Mouse (Mus musculus): ENCODE measurements around the gene Ptch1. TPM values are rescaled to one million over a fixed set of nuclear protein-coding genes. Genes with fewer than 3 reads are reported as not detected.

The Ptch1 gene
- total and polyA plus RNA-seq, 3 experiments, result 6.2 to 14.9 (median 7.4) TPM

DNA sequence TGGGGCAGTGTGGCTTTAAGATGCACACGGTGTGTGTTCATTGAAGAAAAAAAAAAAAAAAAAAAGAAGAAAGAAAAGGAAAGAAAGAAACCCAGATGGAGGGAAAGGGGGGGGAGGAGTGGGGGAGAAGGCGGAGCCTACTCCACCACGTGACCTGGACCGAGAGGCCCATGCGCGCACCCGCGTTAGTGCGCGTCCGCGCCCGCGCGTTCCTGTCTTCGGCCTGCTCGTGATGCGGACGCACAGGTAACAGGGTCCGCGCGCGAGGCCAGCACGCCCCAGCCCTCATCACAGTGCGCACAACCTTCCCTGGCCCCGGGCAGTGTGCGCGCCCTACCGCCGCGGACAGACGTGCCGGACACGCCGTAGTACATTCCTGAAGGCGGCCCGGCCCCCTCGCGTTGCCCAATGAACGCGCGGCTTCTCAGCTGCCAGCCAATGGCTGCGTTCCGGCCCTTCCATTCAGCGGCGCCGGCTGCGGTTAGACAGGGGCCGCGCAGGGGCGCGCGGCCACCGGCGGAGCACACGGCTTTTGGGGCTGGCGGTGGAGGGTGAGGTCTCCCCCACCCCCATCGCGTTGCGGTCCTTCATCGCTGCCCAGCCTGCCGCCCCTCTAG lies 5.6 kb downstream of the Ptch1 start (continued):
- peak; percentile 75 for TF ChIP-seq TCF12 (IDR thresholded peaks at IDR 0.05; ENCODE audit: low read depth, low read length)
- no peak for TF ChIP-seq PAX5 (IDR thresholded peaks at IDR 0.05; ENCODE audit: low read length)
- peak; percentile 40; the same call in 1 of the 2 replicates for TF ChIP-seq ETS1 (conservative IDR thresholded peaks at IDR 0.05; ENCODE audit: low read depth, low read length)
- peak; percentile 96 for TF ChIP-seq USF1 (IDR thresholded peaks at IDR 0.05; ENCODE audit: low read depth, low read length)
- TF ChIP-seq ELF1 (IDR thresholded peaks at IDR 0.05; ENCODE audit: low read depth, low read length), result 0 out of 2 replicates have a peak, but pooled peaks have one; percentile 25
- TF ChIP-seq RAD21 (IDR thresholded peaks at IDR 0.05; ENCODE audit: low read depth, low read length), result no peak; the same call in 1 of the 2 replicates
- TF ChIP-seq UBTF (IDR thresholded peaks at IDR 0.05; ENCODE audit: low read depth, low read length), result no peak
- no peak for TF ChIP-seq CHD1 (IDR thresholded peaks at IDR 0.05; ENCODE audit: low read depth, low read length)

GRCm38 (mm10) chr13:63566018-63567015 lies 7.1 kb downstream of the Ptch1 start:
- Histone ChIP-seq H3K4me3 (replicated peaks in 1 of 3; ENCODE audit: low read depth in 2 of 3, low read length in 2 of 3, poor library complexity in 1 of 3) (peak overlapping the region; percentile 61 to 74 (median 70)), H3K4me1 (ENCODE audit: control insufficient read depth in 1 of 2, insufficient read depth in 2 of 2) (peaks cover 0 to 16% of the 10 kb centered on the region in 2 experiments; a peak in 2 of 4 replicates), H3K27me3 (replicated peaks) (peaks cover 23% of the 10 kb centered on the region), H3K9me3 (replicated peaks; ENCODE audit: low read length) (no peaks in the 10 kb centered on the region), H3K4me2 (ENCODE audit: insufficient read depth, low read depth, poor library complexity, severe bottlenecking) (peak overlapping the region; percentile 71), H3K27ac (ENCODE audit: insufficient read depth, low read depth) (peak overlapping the region; percentile 87), H3K9ac (ENCODE audit: insufficient read depth, low read depth) (peak overlapping the region; percentile 63), H3K79me2 (replicated peaks; ENCODE audit: control insufficient read depth, extremely low read depth, insufficient read depth, poor library complexity, severe bottlenecking) (peaks cover 26% of the 10 kb centered on the region), H3K36me3 (replicated peaks in 1 of 2; ENCODE audit: control insufficient read depth in 1 of 2, insufficient read depth in 1 of 2, low read length in 1 of 2) (no peaks in the 10 kb centered on the region)
- DNase-seq (ENCODE audit: extremely low read depth), result peak; percentile 91
- TF ChIP-seq IRF4 (IDR thresholded peaks at IDR 0.05; ENCODE audit: low read depth, low read length) (peak; percentile 96), MEF2A (IDR thresholded peaks at IDR 0.05; ENCODE audit: borderline replicate concordance, low read depth, low read length) (peak; percentile 87), E2F4 (IDR thresholded peaks at IDR 0.05; ENCODE audit: insufficient replicate concordance, low read depth, low read length) (peak; percentile 51; the same call in 1 of the 2 replicates), JUND (conservative IDR thresholded peaks at IDR 0.05; ENCODE audit: low read depth, low read length) (peak; percentile 95), GABPA (IDR thresholded peaks at IDR 0.05; ENCODE audit: insufficient replicate concordance, low read depth, low read length) (no peak), TCF12 (IDR thresholded peaks at IDR 0.05; ENCODE audit: low read depth, low read length) (0 out of 2 replicates have a peak, but pooled peaks have one; percentile 10), MAZ (IDR thresholded peaks at IDR 0.05; ENCODE audit: low read depth, low read length) (peak; percentile 88), PAX5 (IDR thresholded peaks at IDR 0.05; ENCODE audit: low read length) (no peak), ELF1 (IDR thresholded peaks at IDR 0.05; ENCODE audit: low read depth, low read length) (no peak), USF2 (conservative IDR thresholded peaks at IDR 0.05; ENCODE audit: low read depth, low read length) (0 out of 2 replicates have a peak, but pooled peaks have one; percentile 26), HCFC1 (IDR thresholded peaks at IDR 0.05; ENCODE audit: low read depth, low read length) (0 out of 2 replicates have a peak, but pooled peaks have one; percentile 10), EP300 (IDR thresholded peaks at IDR 0.05; ENCODE audit: low read length) (0 out of 2 replicates have a peak, but pooled peaks have one; percentile 9), JUN (IDR thresholded peaks at IDR 0.05; ENCODE audit: insufficient read depth, low read depth, low read length) (peak; percentile 83), USF1 (IDR thresholded peaks at IDR 0.05; ENCODE audit: low read depth, low read length) (peak; percentile 56), SIN3A (IDR thresholded peaks at IDR 0.05; ENCODE audit: low read length) (peak; percentile 96), MXI1 (IDR thresholded peaks at IDR 0.05; ENCODE audit: low read depth, low read length) (peak; percentile 17), CHD2 (IDR thresholded peaks at IDR 0.05; ENCODE audit: low read length) (peak; percentile 46; the same call in 1 of the 2 replicates), NRF1 (IDR thresholded peaks at IDR 0.05; ENCODE audit: low read depth, low read length) (peak; percentile 59), ZNF384 (IDR thresholded peaks at IDR 0.05; ENCODE audit: low read depth, low read length) (peak; percentile 25), SMC3 (IDR thresholded peaks at IDR 0.05; ENCODE audit: low read depth, low read length) (no peak; the same call in 1 of the 2 replicates), MYC (IDR thresholded peaks at IDR 0.05; ENCODE audit: low read depth, low read length) (peak; percentile 47; the same call in 1 of the 2 replicates)
- dilution Hi-C loops (cut with MboI; ENCODE audit: extremely low pct_ligation_motif_present, extremely low pct_unique_long_range_greater_than_20kb, low sequenced_read_pairs), result no loop called here
- in situ Hi-C loops (cut with MboI; ENCODE audit: low pct_ligation_motif_present, low pct_unique_long_range_greater_than_20kb, low sequenced_read_pairs), result loop anchor here (25.0 kb wide), 1 partner anchor 246 kb away; the partner anchor contains the start of gene Ercc6l2

Data from CH12.LX (cell line).